Mouse (Mus musculus) brain, embryonic 14.5 days (tissue): ENCODE measurements at regions not wholly inside any gene's neighbourhood (a gene's known extent, or its start where the extent isn't known, plus 50 kb on each side); places are given as distances from the start of the nearest gene placed in this dataset.

Experiments
- CTCF ChIP-seq: fragments of 200-500 bp; IDR thresholded peaks from 2 replicates; pipeline ENCODE4 v1.5.1; 2012; ENCODE audit warnings: inconsistent platforms, mild to moderate bottlenecking, moderate library complexity, borderline replicate concordance; ENCODE audit not compliant: insufficient read depth, insufficient read length; ENCODE audit errors: extremely low read depth
- POLR2A ChIP-seq: fragments of 200-500 bp; IDR thresholded peaks from 2 replicates; pipeline ENCODE4 v1.6.1; 2012; ENCODE audit warnings: mild to moderate bottlenecking, inconsistent platforms, borderline replicate concordance; ENCODE audit not compliant: poor library complexity, insufficient read depth, insufficient read length, severe bottlenecking; ENCODE audit errors: extremely low read depth

- TF ChIP-seq CTCF, result no peak
- TF ChIP-seq POLR2A, result no peak
Observed at GRCm38 (mm10) chr7:64027100-64027499, 88.4 kb upstream of the Klf13 start.
